Mouse (Mus musculus) embryo, embryonic 10 days (tissue): Measurements from ENCODE around the gene Olfr1489.
"Not testable (repeated sequence)": the region's sequence is repeated elsewhere in the genome, so short reads cannot be mapped to it uniquely, and the experiment has no call there.

Experiments used
- DNase-seq: peaks from one replicate; pipeline ENCODE4 v3.0.0-alpha.2; 2015; ENCODE audit warnings: low spot score

Gene Olfr1489

GRCm38 (mm10) chr19:13631321-13631720, at the start of gene Olfr1489:
TSS of gene Olfr1489 (plus strand) at chr19:13631621.
- DNase-seq: no peak

GRCm38 (mm10) chr19:13583211-13583610, 48.2 kb upstream of the Olfr1489 start, which contains the start of gene Olfr1484:
TSS of gene Olfr1484 (plus strand) at chr19:13583511.
- DNase-seq: no peak

- not testable (repeated sequence) for DNase-seq
Observed at GRCm38 (mm10) chr19:13617075-13617474, 14.3 kb upstream of the Olfr1489 start, which contains the start of gene Olfr1487. TSS of gene Olfr1487 (plus strand) at chr19:13617375.

- no peak for DNase-seq
Observed at GRCm38 (mm10) chr19:13650791-13651190, 19.4 kb downstream of the Olfr1489 start, which contains the start of gene Olfr1490. TSS of gene Olfr1490 (plus strand) at chr19:13651091.
